Mouse (Mus musculus) ovary, postnatal 10 days (tissue): ENCODE results near the gene Tmub1.
A peak's percentile ranks its signal among the peaks of the same experiment; 100 is the strongest.
"Not testable (repeated sequence)": the region's sequence is repeated elsewhere in the genome, so short reads cannot be mapped to it uniquely, and the experiment has no call there.

Source experiments
- DNase-seq: peaks from one replicate; pipeline ENCODE4 v3.0.0; 2022; ENCODE audit warnings: low spot score

The Tmub1 gene

DNA sequence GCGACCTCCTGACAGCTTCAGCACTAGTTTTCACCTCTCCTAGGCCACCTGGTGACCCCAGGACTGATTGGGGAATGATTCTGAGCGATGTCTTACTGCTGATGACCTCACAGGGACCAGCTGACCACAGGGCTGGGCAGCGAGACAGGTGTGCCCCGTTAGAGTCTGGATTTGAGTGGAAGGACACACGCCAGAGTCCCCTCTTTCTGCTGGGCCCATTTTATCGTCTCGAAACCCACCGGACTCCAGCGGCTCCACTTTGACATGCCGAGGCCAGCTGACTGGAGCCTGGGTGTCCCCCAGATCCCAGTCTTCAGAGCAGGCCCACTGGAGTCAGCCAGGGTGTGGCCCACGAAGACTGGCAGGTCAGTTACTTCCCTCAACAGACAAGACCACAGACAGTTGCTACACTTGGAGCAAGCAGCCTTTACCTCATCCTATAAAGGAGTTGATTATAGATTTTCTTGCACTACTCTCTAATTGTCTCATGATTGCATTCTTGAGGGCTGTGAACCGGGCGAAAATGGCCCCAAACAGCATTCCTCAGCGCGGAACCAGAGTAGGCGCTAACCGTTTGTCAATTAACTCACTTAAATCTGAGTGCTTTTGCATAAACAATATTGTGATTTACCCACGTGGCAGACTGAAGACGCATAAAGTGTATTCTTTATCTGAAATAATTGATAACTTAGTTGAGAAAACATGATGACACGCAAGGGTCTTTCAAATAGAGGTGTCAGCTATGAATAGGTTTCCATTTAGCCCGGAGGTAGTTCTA lies 23.5 kb downstream of the Tmub1 start:
- no peak for DNase-seq

- DNase-seq, result peak; percentile 84
These were observed 24.3 kb downstream of the Tmub1 start, which contains the start of the genes Cdk5 and Slc4a2 for GRCm38 (mm10) chr5:24423129-24424003. Gene Cdk5 (minus strand): TSS chr5:24423530. Gene Slc4a2 (plus strand): TSS chr5:24423837.

DNA sequence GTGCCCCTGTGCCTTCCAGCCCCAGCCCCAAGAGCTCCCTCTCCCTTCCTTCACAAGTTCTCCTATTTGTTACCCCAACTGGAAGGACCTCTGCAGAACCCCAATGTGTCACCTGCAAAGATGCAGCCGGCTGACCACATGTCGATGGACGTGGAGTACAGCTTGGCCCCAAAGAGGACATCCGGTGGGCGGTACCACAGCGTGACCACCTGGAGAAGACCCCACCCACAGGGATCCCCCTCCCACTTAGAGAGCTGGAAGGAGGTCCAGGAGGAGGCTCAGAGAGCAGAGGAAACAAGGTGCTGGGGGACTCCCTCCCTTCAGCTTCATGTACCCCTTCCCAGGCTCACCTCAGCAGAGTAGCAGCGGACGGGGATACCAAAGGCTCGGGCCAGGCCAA lies 27.3 kb downstream of the Tmub1 start:
- no peak for DNase-seq

GRCm38 (mm10) chr5:24417587-24417986 lies 30.1 kb downstream of the Tmub1 start:
- no peak for DNase-seq

DNA sequence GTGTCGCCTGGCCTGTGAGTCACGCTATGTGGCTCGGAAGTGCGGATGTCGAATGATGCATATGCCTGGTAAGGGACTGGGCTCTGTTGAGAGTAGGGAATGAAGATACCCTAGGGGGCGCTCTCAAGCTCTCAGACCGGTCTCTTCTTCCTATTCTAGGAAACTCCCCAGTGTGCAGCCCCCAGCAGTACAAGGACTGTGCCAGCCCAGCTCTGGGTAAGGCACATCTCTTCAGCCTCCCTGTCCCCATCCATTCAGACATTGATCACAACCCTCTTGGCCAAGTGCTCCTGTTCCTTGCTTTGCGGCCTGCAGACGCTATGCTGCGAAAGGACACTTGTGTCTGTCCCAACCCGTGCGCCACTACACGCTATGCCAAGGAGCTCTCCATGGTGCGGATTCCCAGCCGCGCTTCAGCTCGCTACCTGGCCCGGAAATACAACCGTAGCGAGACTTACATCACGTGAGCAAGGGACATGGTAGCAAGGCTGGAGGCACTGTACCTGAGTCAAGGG lies 31.4 kb downstream of the Tmub1 start:
- DNase-seq, result peak; percentile 31

DNA sequence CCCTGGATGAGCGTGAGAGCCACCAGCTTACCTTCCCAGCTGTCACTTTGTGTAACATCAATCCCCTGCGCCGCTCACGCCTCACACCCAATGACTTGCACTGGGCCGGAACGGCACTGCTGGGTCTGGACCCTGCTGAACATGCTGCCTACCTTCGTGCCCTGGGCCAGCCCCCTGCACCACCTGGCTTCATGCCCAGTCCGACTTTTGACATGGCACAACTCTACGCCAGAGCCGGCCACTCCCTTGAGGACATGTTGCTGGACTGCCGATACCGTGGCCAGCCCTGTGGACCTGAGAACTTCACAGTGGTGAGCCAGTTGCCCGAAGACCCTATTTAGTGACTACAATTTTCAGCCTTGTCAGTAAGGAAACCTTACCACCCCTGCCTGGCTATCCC lies 33.7 kb downstream of the Tmub1 start:
- DNase-seq, result no peak

DNA sequence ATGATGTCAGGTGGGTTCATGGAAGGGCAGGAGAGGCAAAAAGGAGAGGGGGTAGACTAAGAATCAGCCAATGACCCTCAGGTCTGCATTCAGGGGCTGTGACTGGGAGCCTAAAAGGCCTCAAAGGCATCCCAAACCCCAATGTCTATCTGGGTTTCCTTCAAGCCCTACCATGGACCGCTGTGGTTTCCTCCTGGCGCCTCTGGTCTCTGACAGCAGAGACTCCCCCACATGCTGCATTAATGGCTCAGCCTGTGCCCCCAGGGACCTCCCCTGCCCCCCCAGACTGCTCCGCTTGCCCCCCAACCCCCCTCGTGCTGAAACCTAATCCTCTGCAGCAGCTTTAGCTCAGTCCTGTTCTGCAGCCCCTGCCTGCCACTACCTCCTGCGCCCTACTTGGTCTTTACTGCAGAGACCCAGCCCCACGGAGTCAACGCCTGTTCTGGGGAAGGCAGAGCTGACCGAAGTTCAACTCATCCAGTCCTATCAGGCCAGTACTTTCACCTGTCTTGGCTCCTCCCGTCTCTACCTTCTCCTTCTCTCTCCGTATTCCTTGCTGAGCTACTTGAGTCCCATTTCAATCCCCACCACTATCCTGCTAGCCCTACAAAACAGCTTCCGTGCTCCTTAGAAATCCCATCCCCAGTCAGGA lies 34.5 kb downstream of the Tmub1 start, which contains the start of gene Asic3:
Asic3 (plus strand) TSS at position 351 of the 652 bp plus-strand sequence.
- DNase-seq, result no peak

DNA sequence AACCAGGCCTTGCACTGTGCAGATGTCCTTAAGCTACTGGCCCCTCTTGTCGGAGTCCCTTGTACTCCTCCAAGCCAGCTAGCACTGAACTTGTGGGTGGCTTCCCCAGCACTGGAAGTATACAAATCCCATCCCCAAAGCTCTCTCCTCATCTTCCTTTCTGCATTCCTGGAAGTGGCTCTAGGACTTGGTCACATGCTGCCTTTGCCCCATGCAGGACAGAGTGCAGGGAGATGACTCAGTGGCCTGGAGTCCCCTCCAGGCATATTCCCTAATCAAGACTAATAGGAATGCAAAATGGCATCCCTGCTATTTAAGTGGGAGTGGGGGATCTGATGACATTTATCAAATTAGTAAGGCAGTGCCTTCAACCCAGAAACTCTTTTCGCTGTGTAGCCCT lies 35.6 kb downstream of the Tmub1 start:
- no peak for DNase-seq

DNA sequence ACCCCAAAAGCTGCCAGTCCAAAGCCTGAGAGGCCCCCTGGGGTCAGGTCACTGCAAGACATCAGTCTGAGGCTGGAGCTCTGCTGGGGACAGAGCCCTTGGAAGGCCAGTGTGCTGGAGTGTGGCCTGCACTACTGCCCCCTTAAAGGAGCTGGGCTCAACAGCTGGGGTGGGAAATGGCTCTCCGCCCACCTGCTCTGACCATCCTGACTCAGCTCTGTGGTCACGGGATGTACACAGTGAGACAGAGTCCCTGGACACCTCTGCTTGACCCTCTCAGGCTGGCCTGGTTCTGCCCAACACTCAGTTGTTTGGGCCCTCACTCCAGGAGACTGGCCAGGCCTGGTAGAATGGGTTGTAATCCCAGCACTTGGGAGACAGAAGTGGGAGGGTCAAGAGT lies 38.2 kb downstream of the Tmub1 start:
- DNase-seq, result no peak

- no peak for DNase-seq
These were observed 39.0 kb downstream of the Tmub1 start for GRCm38 (mm10) chr5:24408651-24409050.

GRCm38 (mm10) chr5:24405389-24405876 lies 42.2 kb downstream of the Tmub1 start:
- no peak for DNase-seq

- no peak for DNase-seq
These were observed 42.9 kb downstream of the Tmub1 start for GRCm38 (mm10) chr5:24404594-24405360.

DNA sequence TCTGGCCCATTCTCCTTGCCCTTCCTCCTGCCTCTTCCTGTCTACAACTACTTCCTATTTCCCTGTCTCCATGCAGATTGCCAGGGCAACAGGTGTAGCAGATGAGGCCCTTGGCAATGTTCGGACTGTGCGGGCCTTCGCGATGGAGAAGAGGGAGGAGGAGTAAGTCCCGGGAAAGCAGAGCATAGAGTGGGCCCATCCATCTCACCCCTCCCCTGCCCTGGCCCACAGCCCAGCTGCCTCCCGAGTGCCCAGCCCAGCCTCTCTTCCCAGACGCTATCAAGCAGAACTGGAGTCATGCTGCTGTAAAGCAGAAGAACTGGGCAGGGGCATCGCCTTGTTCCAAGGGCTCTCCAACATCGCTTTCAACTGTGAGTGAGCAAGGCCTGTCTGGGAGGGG lies 45.7 kb downstream of the Tmub1 start:
- DNase-seq, result no peak

GRCm38 (mm10) chr5:24400911-24401605 lies 46.6 kb downstream of the Tmub1 start:
- DNase-seq, result no peak

GRCm38 (mm10) chr5:24400362-24400761 lies 47.3 kb downstream of the Tmub1 start:
- no peak for DNase-seq

DNA sequence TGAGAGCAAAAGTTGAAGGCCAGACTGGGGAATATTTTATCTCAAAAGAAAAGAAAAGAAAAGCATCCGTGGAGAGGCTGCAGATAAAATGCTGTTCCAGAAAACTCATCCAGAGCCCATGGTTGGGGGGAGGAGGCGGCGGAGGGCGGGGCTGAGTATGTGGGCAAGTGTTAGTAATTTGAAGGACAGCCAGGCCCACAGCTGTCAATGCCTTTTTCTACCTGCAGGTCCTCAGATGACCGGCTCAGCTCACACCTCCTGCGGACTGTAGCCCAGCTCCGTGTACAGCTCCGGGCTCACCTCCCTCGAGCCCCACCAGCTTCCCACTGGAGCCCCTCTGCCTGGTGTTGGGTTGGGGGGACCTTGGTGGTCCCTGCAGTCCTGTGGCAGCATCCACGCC lies 48.0 kb downstream of the Tmub1 start:
- no peak for DNase-seq

- not testable (repeated sequence) for DNase-seq
These were observed 51.4 kb downstream of the Tmub1 start for GRCm38 (mm10) chr5:24396254-24396653.
